Mouse (Mus musculus) forebrain, embryonic 16.5 days (tissue): ENCODE measurements around the gene Klf17. TPM values are rescaled to one million over a fixed set of nuclear protein-coding genes. Genes with fewer than 3 reads are reported as not detected.
"Not testable (repeated sequence)": the region's sequence is repeated elsewhere in the genome, so short reads cannot be mapped to it uniquely, and the experiment has no call there.

Source experiments
- ATAC-seq: fragments of 200-750 bp; cut with Nextera tagmentation; 2 replicates; pipeline ENCODE4 v1.8.0; 2017; ENCODE audit warnings: mild to moderate bottlenecking, moderate library complexity
- H3K27ac ChIP-seq: fragments of 300-500 bp; sonication (generic); 2 replicates; pipeline ENCODE4 v1.5.1; 2014; ENCODE audit warnings: low read length, control low read depth
- H3K27me3 ChIP-seq: fragments of 300-500 bp; sonication (generic); replicated peaks from 2 replicates; pipeline ENCODE4 v1.6.1; 2014; ENCODE audit warnings: low read length; ENCODE audit not compliant: control insufficient read depth, insufficient read depth
- H3K36me3 ChIP-seq: fragments of 300-500 bp; sonication (generic); 2 replicates; pipeline ENCODE4 v1.6.1; 2014; ENCODE audit not compliant: control insufficient read depth, insufficient read depth
- H3K4me1 ChIP-seq: fragments of 300-500 bp; sonication (generic); replicated peaks from 2 replicates; pipeline ENCODE4 v1.6.1; 2014; ENCODE audit warnings: low read length; ENCODE audit not compliant: control insufficient read depth, insufficient read depth
- H3K4me2 ChIP-seq: fragments of 300-500 bp; sonication (generic); 2 replicates; pipeline ENCODE4 v1.6.1; 2014; ENCODE audit warnings: mild to moderate bottlenecking, low read length, control low read depth
- H3K4me3 ChIP-seq: fragments of 300-500 bp; sonication (generic); replicated peaks from 2 replicates; pipeline ENCODE4 v1.5.1; 2014; ENCODE audit warnings: mild to moderate bottlenecking, low read length, control low read depth
- H3K9ac ChIP-seq: fragments of 300-500 bp; sonication (generic); replicated peaks from 2 replicates; pipeline ENCODE4 v1.6.1; 2014; ENCODE audit warnings: low read depth, low read length, control low read depth
- H3K9me3 ChIP-seq: fragments of 300-500 bp; sonication (generic); 2 replicates; pipeline ENCODE4 v1.6.1; 2016; ENCODE audit warnings: low read length; ENCODE audit not compliant: control insufficient read depth
- WGBS: fragments of 180-500 bp; shearing (Covaris S2); extraction: QIAGEN DNeasy Blood & Tissue Kit; methylation state at CpG from one replicate; pipeline ENCODE4 v1.1.7; 2014; 5-methylcytosine and 5-hydroxymethylcytosine counted together
- polyA plus RNA-seq: library from polyadenylated mRNA; unstranded; fragments of >200 nt; fragmentation: Nextera tagmentation; extraction: Ambion mirVana; gene quantifications from 2 replicates; pipeline ENCODE4 v1.2.1, GENCODE M21; 2015

Klf17 gene
- polyA plus RNA-seq, 1 experiment from 2014 or later: not detected

GRCm38 (mm10) chr4:117770935-117771334 is 5.5 kb upstream of the Klf17 start:
- Histone ChIP-seq H3K4me1 (no peaks in the 10 kb centered on the region), H3K27ac (no peak overlapping the region), H3K4me3 (no peak overlapping the region), H3K9ac (no peak overlapping the region), H3K36me3 (no peaks in the 10 kb centered on the region), H3K4me2 (no peak overlapping the region), H3K27me3 (no peaks in the 10 kb centered on the region), H3K9me3 (no peaks in the 10 kb centered on the region)
- 0 out of 2 replicates have a peak, but pooled peaks have one; percentile 52 for ATAC-seq
- WGBS: 22% methylated on average over 5 of the region's 5 CpGs

- 93% methylated on average over 5 of the region's 5 CpGs for WGBS
- H3K4me1 ChIP-seq: no peaks in the 10 kb centered on the region
Observed at GRCm38 (mm10) chr4:117760151-117760550, 5.3 kb downstream of the Klf17 start.

GRCm38 (mm10) chr4:117752469-117752868 is 13.0 kb downstream of the Klf17 start:
- not testable (repeated sequence) for ATAC-seq, H3K4me3 ChIP-seq, H3K36me3 ChIP-seq, H3K4me2 ChIP-seq, H3K9me3 ChIP-seq, H3K27me3 ChIP-seq, H3K27ac ChIP-seq, H3K4me1 ChIP-seq, H3K9ac ChIP-seq
- WGBS: 73% methylated on average over 5 of the region's 5 CpGs

More at GRCm38 (mm10) chr4:117760151-117760550, 5.3 kb downstream of the Klf17 start:
- H3K27ac ChIP-seq: no peak overlapping the region
- H3K4me2 ChIP-seq: no peak overlapping the region
- ATAC-seq: no peak
- H3K9ac ChIP-seq: no peak overlapping the region
- no peaks in the 10 kb centered on the region for H3K27me3 ChIP-seq
- no peak overlapping the region for H3K4me3 ChIP-seq
- no peaks in the 10 kb centered on the region for H3K9me3 ChIP-seq
- H3K36me3 ChIP-seq: no peaks in the 10 kb centered on the region

GRCm38 (mm10) chr4:117737559-117737958 is 27.9 kb downstream of the Klf17 start:
- no peaks in the 10 kb centered on the region for H3K4me1 ChIP-seq
- H3K27ac ChIP-seq: no peak overlapping the region
- no peak for ATAC-seq
- H3K27me3 ChIP-seq: no peaks in the 10 kb centered on the region
- H3K4me3 ChIP-seq: no peak overlapping the region
- WGBS: 46% methylated on average over 8 of the region's 8 CpGs
- H3K4me2 ChIP-seq: no peak overlapping the region
- H3K9ac ChIP-seq: no peak overlapping the region
- no peaks in the 10 kb centered on the region for H3K36me3 ChIP-seq
- no peaks in the 10 kb centered on the region for H3K9me3 ChIP-seq

- WGBS: 94% methylated on average over 3 of the region's 3 CpGs
- Histone ChIP-seq H3K27ac (no peak overlapping the region), H3K4me1 (no peaks in the 10 kb centered on the region), H3K9ac (no peak overlapping the region), H3K4me3 (no peak overlapping the region), H3K4me2 (no peak overlapping the region), H3K27me3 (no peaks in the 10 kb centered on the region), H3K36me3 (no peaks in the 10 kb centered on the region), H3K9me3 (no peaks in the 10 kb centered on the region)
- ATAC-seq: no peak
Observed at GRCm38 (mm10) chr4:117731926-117732325, 33.5 kb downstream of the Klf17 start.

GRCm38 (mm10) chr4:117724112-117724511 is 41.3 kb downstream of the Klf17 start, which contains the start of gene Gm12845:
Gm12845 (plus strand) TSS chr4:117724412.
- no peak within 1 kb of the TSS for H3K4me2 ChIP-seq
- H3K27ac ChIP-seq: no peak within 1 kb of the TSS
- H3K4me3 ChIP-seq: no peak within 1 kb of the TSS
- H3K9ac ChIP-seq: no peak within 1 kb of the TSS
- no peaks in the 10 kb centered on the region for H3K36me3 ChIP-seq
- no peaks in the 10 kb centered on the region for H3K9me3 ChIP-seq
- ATAC-seq: no peak
- WGBS: 93% methylated on average over 1 of the region's 1 CpGs
- H3K4me1 ChIP-seq: no peaks in the 10 kb centered on the region
- no peaks in the 10 kb centered on the region for H3K27me3 ChIP-seq

GRCm38 (mm10) chr4:117713303-117714098 is 51.9 kb downstream of the Klf17 start:
- no peak overlapping the region for H3K4me3 ChIP-seq
- no peaks in the 10 kb centered on the region for H3K4me1 ChIP-seq
- no peak overlapping the region for H3K27ac ChIP-seq
- H3K27me3 ChIP-seq: no peaks in the 10 kb centered on the region
- H3K4me2 ChIP-seq: no peak overlapping the region
- H3K9me3 ChIP-seq: no peaks in the 10 kb centered on the region
- no peaks in the 10 kb centered on the region for H3K36me3 ChIP-seq
- ATAC-seq: no peak
- WGBS: 78% methylated on average over 6 of the region's 6 CpGs
- no peak overlapping the region for H3K9ac ChIP-seq

GRCm38 (mm10) chr4:117712314-117712713 is 53.1 kb downstream of the Klf17 start:
- Histone ChIP-seq H3K36me3 (no peaks in the 10 kb centered on the region), H3K9ac (no peak overlapping the region), H3K4me3 (no peak overlapping the region), H3K9me3 (no peaks in the 10 kb centered on the region), H3K4me1 (no peaks in the 10 kb centered on the region), H3K27ac (no peak overlapping the region), H3K4me2 (no peak overlapping the region), H3K27me3 (no peaks in the 10 kb centered on the region)
- WGBS: 84% methylated on average over 3 of the region's 3 CpGs
- ATAC-seq: no peak

- Histone ChIP-seq H3K4me3 (no peak overlapping the region), H3K4me1 (no peaks in the 10 kb centered on the region)
Observed at GRCm38 (mm10) chr4:117708780-117709550, 56.5 kb downstream of the Klf17 start.

More at GRCm38 (mm10) chr4:117708780-117709550, 56.5 kb downstream of the Klf17 start:
- H3K4me2 ChIP-seq: no peak overlapping the region
- H3K9me3 ChIP-seq: no peaks in the 10 kb centered on the region
- H3K36me3 ChIP-seq: no peaks in the 10 kb centered on the region
- H3K27ac ChIP-seq: no peak overlapping the region
- 86% methylated on average over 3 of the region's 3 CpGs for WGBS
- no peak for ATAC-seq
- no peak overlapping the region for H3K9ac ChIP-seq
- H3K27me3 ChIP-seq: no peaks in the 10 kb centered on the region
